Mouse (Mus musculus) C2C12 (cell line): ENCODE results near the gene Adamts14.

Experiments used
- CTCF ChIP-seq: IDR thresholded peaks from one replicate; pipeline ENCODE4 v1.5.1; 2011; ENCODE audit not compliant: control insufficient read depth, insufficient read depth, insufficient read length
- MAX ChIP-seq: IDR thresholded peaks from one replicate; pipeline ENCODE4 v1.6.1; 2011; ENCODE audit warnings: mild to moderate bottlenecking, control low read depth
- MYOD1 ChIP-seq: IDR thresholded peaks from one replicate; pipeline ENCODE4 v1.6.1; 2011; ENCODE audit warnings: low read depth; ENCODE audit not compliant: control insufficient read depth, insufficient read length

DNA sequence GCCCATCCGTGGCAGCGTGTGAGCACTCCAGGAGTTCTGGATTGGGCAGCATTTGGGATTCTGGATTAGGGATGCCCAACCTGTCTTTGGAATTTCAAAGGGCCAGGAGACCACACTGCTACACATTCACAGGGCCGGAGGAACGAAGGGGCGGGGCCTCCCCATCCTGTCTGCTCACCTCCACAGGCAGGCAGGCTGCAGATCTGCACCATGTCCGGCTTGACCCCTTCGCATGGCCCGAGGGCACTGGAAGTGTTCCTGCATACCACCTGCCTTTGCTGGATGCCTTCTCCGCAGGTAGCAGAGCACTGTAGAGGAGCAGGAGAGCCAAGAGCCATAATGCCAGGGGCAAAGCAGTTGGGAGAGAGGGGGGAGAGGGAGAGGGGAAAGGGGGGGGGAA lies 72.2 kb downstream of the Adamts14 start:
- TF ChIP-seq CTCF (no peak), MAX (no peak), MYOD1 (no peak)
